Mouse (Mus musculus): ENCODE measurements at regions not wholly inside any gene's neighbourhood (a gene's known extent, or its start where the extent isn't known, plus 50 kb on each side); places are given as distances from the start of the nearest gene placed in this dataset.
A peak's percentile ranks its signal among the peaks of the same experiment; 100 is the strongest.
"Not testable (repeated sequence)": the region's sequence is repeated elsewhere in the genome, so short reads cannot be mapped to it uniquely, and the experiment has no call there.

DNA sequence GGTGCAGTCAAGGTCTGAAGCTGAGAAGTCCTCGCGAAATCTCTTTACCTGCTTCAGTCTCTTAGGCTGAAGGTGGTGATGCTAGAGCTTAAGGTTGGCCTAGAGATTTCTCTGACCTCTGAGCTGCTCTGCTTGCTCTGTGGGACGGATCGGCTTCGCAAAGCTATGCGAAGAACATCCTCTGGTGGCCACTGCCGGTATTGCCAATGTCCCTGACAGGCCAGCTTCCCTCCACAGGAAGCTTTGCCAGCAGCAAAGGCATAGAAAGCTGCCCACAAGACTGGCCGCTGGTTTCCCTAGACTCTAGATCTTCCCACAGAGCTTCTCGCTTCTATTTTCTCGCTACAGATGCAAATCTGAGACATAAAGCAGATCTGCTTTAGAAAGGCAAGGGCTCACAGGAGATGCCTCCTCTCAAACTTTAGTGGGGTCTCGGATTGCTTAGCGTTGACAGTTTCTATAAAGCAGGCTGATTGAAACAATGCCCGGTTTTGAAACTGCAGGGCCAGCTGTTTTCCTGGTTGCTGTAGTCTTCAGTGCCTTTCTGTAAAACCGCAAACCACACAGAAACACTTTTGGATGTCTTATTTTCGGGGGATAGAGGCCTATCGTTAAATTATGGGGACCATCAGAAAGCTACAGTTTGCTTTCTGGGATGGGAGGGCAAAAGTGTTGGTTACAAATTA is 153.7 kb downstream of the Car8 start:
- TF ChIP-seq CTCF (IDR thresholded peaks at IDR 0.05; ENCODE audit: borderline replicate concordance, extremely low read depth, insufficient read depth, insufficient read length) (peak; percentile 90), POLR2A (IDR thresholded peaks at IDR 0.05; ENCODE audit: borderline replicate concordance, extremely low read depth, insufficient read depth, insufficient read length, poor library complexity, severe bottlenecking) (no peak)

GRCm38 (mm10) chr4:8079349-8079748 is 159.5 kb downstream of the Car8 start:
- no peak for TF ChIP-seq CTCF (IDR thresholded peaks at IDR 0.05; ENCODE audit: borderline replicate concordance, extremely low read depth, insufficient read depth, insufficient read length)
- TF ChIP-seq POLR2A (IDR thresholded peaks at IDR 0.05; ENCODE audit: borderline replicate concordance, extremely low read depth, insufficient read depth, insufficient read length, poor library complexity, severe bottlenecking): no peak
- DNase-seq (ENCODE audit: low read depth): no peak

More for the DNA sequence above, 153.7 kb downstream of the Car8 start:
- DNase-seq (ENCODE audit: low read depth): peak; percentile 89

- TF ChIP-seq CTCF (IDR thresholded peaks at IDR 0.05; ENCODE audit: borderline replicate concordance, extremely low read depth, insufficient read depth, insufficient read length) (no peak), POLR2A (IDR thresholded peaks at IDR 0.05; ENCODE audit: borderline replicate concordance, extremely low read depth, insufficient read depth, insufficient read length, poor library complexity, severe bottlenecking) (no peak)
- DNase-seq (ENCODE audit: low read depth): no peak
These were observed 165.8 kb downstream of the Car8 start for GRCm38 (mm10) chr4:8072989-8073573.

DNA sequence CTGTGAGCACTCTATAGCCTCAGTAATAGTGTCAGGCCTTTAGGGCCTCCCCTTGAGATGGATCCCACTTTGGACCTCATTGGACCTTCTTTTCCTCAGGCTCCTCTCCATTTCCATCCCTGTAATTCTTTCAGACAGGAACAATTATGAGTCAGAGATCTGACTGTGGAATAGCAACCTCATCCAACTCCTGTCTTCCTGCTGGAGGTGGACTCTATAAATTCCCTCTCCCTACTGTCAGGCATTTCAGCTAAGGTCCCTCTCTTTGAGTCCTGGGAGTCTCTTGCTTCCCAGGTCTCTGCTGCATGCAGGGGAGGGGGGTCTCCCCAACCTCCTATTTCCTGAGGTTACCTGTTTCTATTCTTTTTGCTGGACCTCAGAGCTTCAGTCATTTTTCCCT is 168.1 kb downstream of the Car8 start:
- not testable (repeated sequence) for DNase-seq (ENCODE audit: low read depth)

GRCm38 (mm10) chr4:8068086-8068485 is 170.8 kb downstream of the Car8 start:
- no peak for TF ChIP-seq POLR2A (IDR thresholded peaks at IDR 0.05; ENCODE audit: borderline replicate concordance, extremely low read depth, insufficient read depth, insufficient read length, poor library complexity, severe bottlenecking)
- TF ChIP-seq CTCF (IDR thresholded peaks at IDR 0.05; ENCODE audit: borderline replicate concordance, extremely low read depth, insufficient read depth, insufficient read length): no peak
- DNase-seq (ENCODE audit: low read depth): no peak

GRCm38 (mm10) chr4:8041776-8042175 is 197.1 kb downstream of the Car8 start:
- TF ChIP-seq CTCF (IDR thresholded peaks at IDR 0.05; ENCODE audit: borderline replicate concordance, extremely low read depth, insufficient read depth, insufficient read length): no peak
- no peak for TF ChIP-seq POLR2A (IDR thresholded peaks at IDR 0.05; ENCODE audit: borderline replicate concordance, extremely low read depth, insufficient read depth, insufficient read length, poor library complexity, severe bottlenecking)
- DNase-seq (ENCODE audit: low read depth): no peak

DNA sequence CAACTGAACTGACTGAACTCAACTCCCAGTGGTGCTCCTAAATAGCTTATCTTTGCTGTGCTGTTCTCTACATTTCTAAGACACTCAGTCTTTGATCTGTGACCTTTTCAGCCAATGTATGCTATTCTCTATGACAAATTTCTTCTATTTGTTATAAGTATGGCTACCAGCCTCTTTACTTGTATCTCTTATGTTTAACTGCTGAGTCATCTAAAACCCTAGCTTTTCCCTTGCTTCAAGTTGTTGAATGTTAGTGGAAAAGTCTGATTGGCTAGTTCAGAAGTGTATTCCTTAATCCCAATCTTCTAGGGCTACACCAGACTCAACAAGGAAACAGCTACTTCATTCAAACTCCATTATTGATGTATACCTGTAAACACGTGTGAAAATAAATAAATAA is 201.0 kb downstream of the Car8 start:
- no peak for DNase-seq (ENCODE audit: low read depth)
- TF ChIP-seq POLR2A (IDR thresholded peaks at IDR 0.05; ENCODE audit: borderline replicate concordance, extremely low read depth, insufficient read depth, insufficient read length, poor library complexity, severe bottlenecking): no peak
- TF ChIP-seq CTCF (IDR thresholded peaks at IDR 0.05; ENCODE audit: borderline replicate concordance, extremely low read depth, insufficient read depth, insufficient read length): no peak

- not testable (repeated sequence) for DNase-seq (ENCODE audit: low read depth)
These were observed 205.4 kb downstream of the Car8 start for GRCm38 (mm10) chr4:8033402-8033801.

GRCm38 (mm10) chr4:8005155-8005554 is 233.7 kb downstream of the Car8 start:
- TF ChIP-seq POLR2A (IDR thresholded peaks at IDR 0.05; ENCODE audit: borderline replicate concordance, extremely low read depth, insufficient read depth, insufficient read length, poor library complexity, severe bottlenecking) (no peak), CTCF (IDR thresholded peaks at IDR 0.05; ENCODE audit: borderline replicate concordance, extremely low read depth, insufficient read depth, insufficient read length) (peak; percentile 72; the same call in 1 of the 2 replicates)
- peak; percentile 86 for DNase-seq (ENCODE audit: low read depth)

DNA sequence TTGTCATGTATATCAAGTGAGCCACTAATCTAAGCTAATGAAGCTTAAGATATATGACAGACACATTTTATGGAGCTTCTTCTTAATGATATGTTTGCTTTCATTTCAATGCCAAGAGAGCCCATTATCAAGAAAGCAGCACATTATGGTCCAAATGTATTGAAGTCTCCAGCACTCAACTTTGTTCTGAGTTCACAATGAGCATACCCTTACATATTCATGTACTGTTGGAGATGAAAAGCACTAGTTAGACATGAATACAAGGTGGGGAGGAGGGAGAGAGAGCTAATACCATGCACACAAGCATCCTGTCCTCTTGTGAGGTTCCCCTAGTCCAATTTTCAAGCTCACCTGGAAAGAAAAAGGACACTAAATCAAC is 241.3 kb downstream of the Car8 start:
- no peak for TF ChIP-seq POLR2A (IDR thresholded peaks at IDR 0.05; ENCODE audit: borderline replicate concordance, extremely low read depth, insufficient read depth, insufficient read length, poor library complexity, severe bottlenecking)
- no peak for TF ChIP-seq CTCF (IDR thresholded peaks at IDR 0.05; ENCODE audit: borderline replicate concordance, extremely low read depth, insufficient read depth, insufficient read length)
- peak; percentile 74 for DNase-seq (ENCODE audit: low read depth)

- no peak for TF ChIP-seq POLR2A (IDR thresholded peaks at IDR 0.05; ENCODE audit: borderline replicate concordance, extremely low read depth, insufficient read depth, insufficient read length, poor library complexity, severe bottlenecking)
- TF ChIP-seq CTCF (IDR thresholded peaks at IDR 0.05; ENCODE audit: borderline replicate concordance, extremely low read depth, insufficient read depth, insufficient read length): no peak
- peak; percentile 77 for DNase-seq (ENCODE audit: low read depth)
These were observed 241.8 kb downstream of the Car8 start for GRCm38 (mm10) chr4:7996923-7997574.

- TF ChIP-seq CTCF (IDR thresholded peaks at IDR 0.05; ENCODE audit: borderline replicate concordance, extremely low read depth, insufficient read depth, insufficient read length) (no peak), POLR2A (IDR thresholded peaks at IDR 0.05; ENCODE audit: borderline replicate concordance, extremely low read depth, insufficient read depth, insufficient read length, poor library complexity, severe bottlenecking) (no peak)
- DNase-seq (ENCODE audit: low read depth): no peak
These were observed 245.9 kb downstream of the Car8 start for GRCm38 (mm10) chr4:7992944-7993343.

All from brain, embryonic 14.5 days (tissue).